Mouse (Mus musculus) thymus, postnatal 36 days (tissue): ENCODE data around the gene Gm11733.
"Not testable (repeated sequence)": the region's sequence is repeated elsewhere in the genome, so short reads cannot be mapped to it uniquely, and the experiment has no call there.

Source experiments
- DNase-seq, 2 experiments: peaks; one replicate each; pipeline ENCODE4 v3.0.0; 2022; ENCODE audit warnings: mixed read lengths in 2 of 2

Gm11733 gene

DNA sequence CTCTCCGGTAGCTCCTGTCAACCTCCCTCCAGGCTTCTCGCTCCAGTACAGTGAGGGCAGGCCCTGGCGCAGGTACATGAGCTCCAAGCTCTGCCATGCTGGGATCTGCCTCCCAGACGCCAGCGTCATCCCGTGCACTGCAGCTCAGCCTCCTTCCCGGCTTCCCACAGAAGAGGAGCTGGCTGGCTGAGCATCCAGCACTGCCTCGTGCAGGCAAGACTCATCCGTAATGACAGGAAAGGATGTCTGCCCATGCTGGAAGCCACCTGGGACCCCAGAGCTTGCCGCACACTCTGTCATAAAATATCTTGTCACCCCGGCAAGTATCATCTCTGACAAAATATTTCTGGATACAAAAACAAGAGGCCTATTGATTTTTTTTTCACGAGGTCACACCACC, at the start of gene Gm11733:
Gm11733 (plus strand) TSS at position 171 of the 400 bp plus-strand sequence.
- DNase-seq = no peak

DNA sequence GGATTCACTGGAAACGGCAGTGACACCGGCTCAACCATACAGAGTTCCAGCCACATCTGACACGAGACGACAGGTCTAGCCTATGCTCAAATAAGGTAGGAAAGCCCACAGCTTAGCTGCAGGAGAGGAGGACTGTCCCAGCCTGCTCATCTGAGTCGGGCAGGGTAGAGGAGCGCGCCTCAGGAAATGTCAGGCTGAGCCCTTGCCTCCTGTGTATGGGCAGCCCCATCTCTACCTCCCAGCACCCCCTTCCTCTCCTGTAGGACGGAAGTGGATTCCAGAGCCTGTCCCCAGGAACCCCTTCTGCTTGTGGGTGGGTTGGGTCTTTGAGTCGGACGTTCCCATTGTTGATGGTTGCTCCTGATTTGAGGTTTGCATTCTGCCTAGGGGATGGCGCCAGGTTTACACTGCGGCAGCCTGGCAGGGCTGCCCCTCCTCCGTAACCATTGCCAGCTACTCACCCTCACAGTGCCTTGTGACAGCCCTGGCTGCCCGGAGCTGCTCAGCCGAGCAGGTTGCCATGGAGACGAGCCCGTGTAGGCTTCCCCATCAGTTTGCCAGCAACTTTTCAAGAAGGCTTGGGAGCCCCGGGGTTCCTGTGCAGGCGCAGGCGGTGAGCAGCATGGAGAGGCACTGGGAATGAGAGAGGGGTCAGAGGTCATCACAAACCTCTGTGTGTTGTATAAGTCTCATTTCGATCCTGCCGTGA, 47.6 kb upstream of the Gm11733 start:
- no peak for DNase-seq

DNA sequence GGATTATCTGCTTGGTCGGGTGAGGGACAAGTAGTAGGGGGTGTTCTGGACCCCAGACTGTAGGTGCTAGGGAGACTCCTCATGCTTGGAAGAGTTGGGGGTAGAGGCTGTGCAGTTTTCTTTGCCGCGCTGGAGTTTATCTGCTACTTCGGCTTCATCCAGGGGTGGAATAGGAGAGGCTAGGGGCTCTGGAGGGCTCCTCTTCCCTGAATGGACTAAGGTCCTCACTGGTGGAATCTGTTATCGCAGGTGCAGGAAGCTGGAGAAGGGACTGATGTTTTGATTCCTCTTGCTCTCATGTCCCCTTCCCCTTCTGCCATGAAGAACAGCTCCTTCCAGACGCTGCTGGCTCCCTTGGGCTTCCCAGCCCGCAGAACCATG, 47.1 kb upstream of the Gm11733 start:
- no peak for DNase-seq

DNA sequence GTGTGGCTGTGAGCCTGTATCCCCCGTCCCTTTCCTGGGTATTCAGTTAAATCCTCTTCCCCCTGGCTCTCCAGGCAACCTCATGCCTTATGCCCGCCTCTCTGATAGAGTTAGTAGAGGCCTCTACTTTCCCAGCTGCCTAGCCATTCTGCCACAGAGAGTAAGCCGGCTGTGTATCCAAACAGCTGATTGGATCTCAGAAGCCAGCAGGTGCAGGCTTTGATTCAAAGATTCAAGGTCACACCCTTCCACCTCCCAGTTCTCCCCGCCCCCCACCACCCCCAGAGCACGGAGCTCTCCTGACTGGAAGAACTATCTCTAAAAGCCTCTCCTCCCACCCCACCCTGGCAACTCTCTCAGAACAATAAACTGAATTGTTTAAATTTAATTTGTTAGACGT, 45.8 kb upstream of the Gm11733 start:
- no peak for DNase-seq

DNA sequence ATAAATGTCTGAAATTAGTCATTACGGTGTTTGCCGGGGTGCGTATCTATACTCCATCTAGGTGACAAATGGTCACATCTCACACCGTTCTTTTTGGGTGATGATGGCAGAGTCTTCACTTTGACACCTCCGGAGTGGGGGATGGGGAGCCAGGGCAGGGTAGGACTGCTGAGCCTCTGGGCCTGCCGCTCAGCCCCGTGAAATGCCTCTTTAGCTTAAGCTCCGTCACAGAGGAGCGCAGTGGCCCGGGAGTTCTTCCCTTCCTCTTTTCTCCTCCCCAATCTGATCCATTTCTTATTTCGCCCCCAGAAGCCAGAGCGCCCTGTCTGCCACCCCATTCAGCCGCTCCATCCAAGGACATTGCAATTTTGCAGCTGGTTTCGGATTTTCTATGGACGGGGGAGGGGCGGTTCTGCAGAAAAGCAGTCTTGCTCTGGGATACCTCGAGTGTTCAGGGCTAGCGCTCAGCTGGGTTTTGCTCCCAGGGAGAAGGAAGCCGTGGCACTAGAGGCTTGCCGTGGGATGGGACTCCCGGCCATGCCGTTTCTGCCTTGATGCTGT, 43.2 kb upstream of the Gm11733 start:
- no peak for DNase-seq

DNA sequence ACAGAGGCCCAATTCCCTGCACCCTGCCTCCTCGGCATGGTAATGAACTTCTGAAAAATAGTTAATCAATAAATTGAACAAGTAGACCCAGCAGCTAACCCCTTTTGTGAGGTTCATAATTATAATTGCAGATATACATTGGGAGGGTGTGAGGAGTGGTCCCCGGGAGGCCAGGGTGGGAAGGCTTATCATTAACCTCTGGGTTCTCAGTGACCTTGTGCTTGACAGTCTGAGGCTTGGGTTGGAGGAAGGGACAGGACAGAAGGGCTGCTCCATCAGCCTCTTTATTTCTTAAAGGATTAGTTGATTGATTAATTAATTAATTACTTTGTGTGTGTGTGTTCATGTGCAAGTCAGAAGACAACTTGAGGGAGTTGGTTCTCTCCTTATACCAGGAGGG, 40.1 kb upstream of the Gm11733 start:
- DNase-seq = no peak

DNA sequence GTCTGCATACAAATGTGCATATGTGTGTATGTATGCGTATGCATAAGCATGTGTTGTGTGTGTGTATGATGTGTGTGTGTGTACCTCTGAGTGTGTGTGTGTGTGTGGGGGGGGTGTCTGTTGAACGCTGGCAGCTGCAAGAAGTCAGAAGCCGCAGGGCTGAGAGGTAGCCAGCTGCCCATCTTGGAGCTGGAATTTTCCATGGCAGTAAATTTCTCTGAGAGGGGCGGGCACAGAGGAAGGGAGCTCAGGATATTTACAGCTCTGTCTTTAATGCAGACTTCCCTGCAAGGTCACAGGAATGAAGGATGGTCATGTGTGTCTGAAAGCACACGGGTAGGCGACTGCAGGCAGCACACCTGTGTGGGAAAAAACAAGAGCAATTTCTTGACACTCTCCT, 38.5 kb upstream of the Gm11733 start:
- DNase-seq = no peak

DNA sequence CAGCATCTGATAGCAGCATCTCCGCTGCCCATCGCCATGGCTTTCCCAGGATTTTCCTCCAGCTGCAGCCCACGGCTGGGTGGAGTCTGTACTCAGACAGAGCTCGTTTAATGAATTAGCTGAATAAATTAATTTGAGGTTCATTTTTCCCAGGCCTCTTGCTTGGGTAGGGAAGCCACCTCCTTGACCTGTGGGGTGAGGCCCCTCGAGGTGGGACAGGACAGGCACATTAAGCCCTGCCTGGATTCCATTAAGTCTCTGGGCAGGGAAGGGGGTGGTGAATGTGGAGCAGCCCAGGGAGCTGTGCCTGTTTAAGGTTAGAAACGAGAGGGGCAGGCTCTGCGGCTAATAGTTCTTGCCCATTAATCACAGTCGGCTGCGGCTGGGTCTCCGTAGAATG, 30.1 kb upstream of the Gm11733 start:
- DNase-seq = no peak

DNA sequence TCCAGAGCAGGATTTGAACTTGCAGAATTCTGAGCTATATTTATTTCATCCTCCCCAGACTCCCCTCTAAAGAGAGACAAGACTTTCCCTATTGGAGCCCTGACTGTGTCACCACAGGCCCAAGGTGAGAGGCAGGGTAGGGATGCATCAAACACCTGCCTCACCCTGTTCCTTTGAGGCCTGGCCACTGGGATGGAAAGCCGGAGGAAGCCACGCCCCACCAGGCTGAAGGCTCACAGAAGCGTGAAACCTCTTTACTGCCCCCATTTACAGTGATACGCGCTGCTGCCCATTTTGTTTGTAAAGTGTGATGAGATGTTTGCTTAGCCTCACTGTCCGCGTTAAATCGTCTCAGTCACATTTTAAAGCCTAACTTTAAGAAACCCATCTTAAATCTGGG, 25.0 kb upstream of the Gm11733 start:
- DNase-seq = no peak

DNA sequence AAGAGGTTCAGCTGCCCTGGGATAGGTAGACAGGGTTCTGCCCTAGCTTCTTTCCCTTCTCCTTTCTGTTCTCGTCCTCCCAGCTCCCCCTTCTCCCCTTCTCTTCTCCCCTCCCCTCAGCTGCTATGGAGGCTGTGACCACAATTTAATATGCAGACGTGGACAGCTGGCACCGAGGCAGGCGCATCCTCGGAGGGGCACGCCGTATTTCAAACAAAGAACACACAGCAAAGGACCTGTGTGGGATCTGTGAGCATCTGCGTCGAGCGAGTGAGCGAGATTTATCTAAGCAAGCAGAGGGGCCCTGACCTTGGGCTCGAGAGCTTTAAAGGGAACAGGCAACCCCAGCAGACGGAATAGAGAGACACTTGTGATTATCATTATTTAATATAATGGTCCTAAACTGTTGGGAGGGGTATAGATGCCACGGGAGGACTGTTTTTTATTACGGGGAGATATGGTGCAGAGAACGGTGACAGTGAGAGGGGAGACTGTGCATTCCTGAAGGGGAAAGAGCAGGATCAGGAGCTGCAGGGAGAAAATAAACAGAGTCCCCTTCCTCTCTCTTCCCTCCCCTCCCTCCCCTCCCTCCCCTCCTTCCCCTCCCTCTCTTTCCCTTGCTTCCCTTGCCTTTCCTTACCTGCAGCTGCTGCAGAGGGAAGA, 21.8 kb upstream of the Gm11733 start:
- DNase-seq = no peak

DNA sequence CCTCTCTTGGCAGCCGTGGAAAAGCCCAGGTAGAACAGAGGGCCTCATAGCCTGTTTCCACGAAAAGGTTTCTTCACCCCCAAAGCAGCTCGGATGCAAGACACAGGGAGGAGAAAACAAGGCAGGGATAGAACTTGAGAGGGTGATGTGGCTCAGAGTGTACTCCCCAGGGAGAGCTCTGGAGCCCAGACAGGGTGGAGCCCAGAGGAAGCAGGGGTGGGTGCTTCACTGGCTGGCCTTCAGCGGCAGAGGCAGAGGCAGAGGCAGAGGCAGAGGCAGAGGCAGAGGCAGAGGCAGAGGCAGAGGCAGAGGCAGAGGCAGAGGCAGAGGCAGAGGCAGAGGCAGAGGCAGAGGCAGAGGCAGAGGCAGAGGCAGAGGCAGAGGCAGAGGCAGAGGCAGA, 20.8 kb upstream of the Gm11733 start:
- not testable (repeated sequence) for DNase-seq

DNA sequence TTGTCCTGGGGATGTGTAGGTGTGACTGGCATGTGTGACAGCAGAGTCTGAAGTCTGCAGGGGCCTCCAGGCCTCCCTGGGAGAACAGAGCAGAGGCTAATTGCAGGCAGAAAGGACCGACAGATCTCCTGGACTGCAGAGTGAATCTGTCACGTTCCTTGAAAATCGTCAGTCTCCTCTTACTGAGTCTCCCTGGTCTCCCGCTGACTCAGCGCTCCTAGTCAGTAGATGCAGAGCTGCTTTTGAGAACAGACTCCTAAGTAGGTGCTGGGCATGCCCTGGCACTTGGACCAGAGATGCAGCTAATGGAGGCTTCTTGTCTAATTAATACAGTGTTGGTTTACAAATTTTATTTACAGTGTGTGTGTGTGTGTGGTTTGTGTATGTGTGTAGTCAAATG, 17.9 kb upstream of the Gm11733 start:
- no peak for DNase-seq

DNA sequence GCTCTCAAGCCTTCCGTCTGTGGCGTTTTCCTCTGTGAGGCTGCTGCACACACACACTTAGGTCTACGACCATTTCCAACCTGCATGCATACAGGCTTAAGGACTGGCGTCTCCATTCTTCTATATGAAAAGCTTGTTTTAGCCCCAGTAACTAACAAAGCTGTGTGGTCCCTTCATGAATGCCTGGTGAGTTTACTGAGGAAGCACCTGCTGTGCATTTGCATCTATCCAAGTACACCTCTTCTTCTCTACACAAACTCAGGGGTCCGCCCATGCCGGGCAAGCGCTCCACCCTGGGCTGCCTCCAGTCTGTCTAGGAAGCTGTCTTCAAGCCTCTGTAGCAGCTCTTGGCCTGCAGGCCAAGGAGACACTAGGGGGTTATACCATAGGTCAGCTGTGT, 17.3 kb upstream of the Gm11733 start:
- no peak for DNase-seq

DNA sequence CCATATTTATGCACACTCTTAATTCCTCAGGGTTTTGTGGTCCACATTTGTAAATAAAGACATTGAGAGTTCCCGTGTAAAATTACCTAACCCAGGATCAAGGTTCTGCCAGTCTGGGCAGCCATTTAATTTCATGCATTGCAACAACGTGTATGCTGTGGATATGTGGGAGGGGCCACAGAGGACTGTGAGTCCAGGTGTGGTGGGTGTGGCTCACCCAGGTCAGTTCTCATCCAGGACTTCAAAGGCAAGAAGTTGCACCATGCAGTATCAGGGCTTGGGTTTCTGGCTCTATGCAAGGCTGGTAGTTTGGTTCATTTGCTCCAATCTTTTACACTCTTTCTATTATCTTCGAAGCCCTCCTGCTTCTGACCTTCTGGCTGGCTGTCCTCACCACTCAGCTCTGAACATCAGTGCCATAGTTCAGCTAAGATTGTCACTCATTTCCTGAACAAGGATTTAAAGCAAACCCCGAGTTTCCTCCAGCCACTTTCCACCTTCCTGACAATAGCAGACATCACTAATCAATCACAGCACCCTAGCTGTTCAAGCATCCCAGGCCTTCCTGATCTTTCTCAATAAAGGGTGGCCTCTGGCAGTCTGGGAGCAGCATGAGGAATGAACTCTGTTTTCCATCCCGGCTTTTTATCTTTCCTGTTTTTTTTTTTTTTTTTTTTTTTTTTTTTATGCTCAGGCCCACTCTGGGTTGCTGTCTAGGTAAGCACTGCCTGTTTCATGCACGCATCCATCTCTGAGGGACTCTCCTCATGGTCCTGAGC, 15.4 kb upstream of the Gm11733 start:
- DNase-seq = no peak

DNA sequence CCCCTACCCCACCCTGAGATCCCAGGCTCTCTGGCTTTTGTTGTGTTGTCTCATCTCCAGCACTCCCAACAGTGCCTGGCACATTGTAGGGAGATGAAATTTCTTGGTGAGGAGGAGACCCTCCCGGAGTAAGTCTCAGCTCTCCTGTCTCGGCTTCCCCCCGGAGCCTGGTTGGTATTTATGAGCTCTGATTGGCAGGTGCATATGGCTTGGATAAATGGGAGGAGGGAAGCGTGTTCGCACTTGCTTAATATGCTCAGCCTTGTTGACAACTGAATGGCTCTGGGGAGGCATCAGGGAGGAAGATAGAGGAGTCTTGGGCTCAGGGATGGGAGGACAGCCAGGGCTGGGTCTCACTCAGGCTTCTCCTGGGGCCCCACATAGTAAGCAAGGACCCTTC, 14.4 kb upstream of the Gm11733 start:
- no peak for DNase-seq

DNA sequence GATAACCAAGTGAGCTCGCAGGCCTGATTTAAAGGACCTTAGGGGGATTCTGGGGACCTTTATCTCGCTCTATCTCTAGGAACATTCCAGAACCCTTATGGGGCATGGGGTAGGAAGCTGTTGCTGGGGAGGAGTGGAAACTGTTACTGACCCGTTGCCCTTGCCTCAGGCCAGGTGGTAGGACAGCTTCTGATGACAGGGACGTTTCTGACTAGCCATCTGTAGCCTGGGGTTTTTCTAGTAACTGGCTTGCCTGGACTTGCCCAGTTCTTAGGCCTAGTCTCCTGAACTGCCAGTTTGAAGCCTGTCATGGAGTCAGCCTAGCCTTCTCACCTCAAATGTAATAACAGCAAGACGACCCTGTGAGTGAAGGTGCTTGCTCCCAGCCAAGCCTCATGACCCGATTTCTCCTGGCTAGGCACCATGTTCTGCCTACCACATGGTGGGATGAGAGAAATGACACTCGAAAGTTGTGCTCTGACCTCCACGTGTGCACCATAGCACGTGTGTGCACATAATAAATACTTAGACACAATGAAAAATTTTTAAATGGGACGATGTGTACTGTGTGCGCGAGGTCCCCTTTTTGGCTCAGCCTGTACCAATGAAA, 13.5 kb upstream of the Gm11733 start:
- DNase-seq = no peak

DNA sequence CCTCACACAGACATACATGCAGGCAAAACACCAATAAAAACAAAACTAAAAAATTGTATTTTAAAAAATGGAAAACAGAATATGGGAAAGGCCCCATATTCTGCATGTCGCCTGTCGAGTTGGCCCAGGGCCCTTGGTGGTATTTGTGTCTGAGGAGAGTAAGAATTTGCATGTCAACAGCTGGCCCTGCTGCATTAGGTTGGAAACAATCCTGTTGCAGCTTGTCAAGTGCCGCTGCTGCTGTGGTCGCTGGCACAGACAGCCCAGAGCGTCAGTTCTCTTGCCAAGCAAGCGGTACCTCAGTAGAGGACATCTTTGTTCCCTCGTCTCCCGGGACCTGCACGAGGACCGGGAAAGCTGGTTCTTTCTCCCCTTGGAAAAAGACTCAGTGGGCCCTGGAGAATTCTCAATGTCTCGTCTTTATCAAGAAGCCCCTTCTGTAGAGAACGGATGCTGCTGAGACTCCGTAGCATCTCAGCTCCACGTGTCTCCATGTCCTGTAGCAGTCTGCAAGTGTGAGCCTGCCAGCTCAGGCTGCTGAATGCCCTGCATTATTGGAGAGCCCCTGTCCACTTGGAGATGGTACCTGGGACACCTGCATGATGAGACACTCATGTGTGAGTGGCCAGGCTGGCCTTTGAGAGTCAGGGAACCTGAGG, 12.4 kb upstream of the Gm11733 start:
- no peak for DNase-seq

DNA sequence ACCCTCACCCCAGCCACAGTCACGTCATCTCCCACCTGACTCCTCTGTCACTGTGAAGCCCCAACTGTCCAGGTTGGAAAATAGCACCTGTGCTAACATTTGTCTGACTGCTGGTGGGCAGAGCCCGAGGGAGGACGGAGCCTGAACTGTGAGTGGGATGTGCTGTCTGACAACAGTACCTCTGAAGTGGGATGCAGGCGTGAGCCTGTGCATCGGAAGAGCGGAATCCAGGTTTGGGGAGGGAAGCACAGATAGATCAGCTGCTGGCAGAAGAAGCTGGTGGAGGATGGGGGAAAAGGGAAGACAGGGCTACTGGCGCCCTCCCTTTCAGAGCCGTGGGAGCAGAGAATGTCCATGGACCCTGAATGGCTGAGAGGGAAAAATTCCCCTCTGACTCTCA, 11.3 kb upstream of the Gm11733 start:
- DNase-seq = no peak

DNA sequence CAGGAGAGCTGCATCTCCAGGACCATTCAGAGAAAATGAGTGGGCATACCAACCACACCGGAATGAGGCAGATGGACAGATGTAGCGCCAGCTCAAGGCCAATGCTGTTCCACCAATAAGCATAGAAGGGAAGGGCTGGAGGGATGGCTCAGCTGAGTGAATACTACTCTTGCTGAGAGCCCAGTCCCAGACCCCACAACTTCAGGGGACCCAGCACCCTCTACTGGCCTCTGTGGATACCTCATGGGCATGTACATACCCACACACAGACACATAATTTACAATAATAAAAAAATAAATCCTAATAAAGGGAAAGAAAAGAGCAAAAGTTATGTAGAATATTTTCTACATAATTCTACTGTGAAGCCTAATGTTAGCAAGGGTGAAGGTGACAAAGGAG, 9.0 kb upstream of the Gm11733 start:
- no peak for DNase-seq

DNA sequence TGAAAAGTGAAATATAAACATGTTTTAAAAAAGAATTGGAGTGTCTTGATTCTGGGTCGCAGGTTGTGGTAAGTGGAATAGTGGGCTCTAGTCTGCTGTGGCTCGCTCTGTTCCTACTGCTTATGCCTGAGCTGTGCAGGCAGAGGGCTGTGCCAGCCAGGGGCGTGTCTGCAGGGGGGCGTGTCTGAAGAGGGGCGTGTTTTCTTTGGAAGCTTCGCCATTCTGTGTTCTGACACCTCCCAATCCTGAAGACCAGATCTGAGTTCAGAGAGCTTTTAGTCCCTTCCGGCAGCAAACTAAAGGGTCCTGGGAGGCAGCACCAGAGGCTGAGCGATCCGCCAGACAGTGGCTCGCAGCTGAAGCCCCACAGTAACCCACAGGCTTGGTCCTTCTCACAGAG, 8.5 kb upstream of the Gm11733 start:
- DNase-seq = peak; percentile 21 to 44

DNA sequence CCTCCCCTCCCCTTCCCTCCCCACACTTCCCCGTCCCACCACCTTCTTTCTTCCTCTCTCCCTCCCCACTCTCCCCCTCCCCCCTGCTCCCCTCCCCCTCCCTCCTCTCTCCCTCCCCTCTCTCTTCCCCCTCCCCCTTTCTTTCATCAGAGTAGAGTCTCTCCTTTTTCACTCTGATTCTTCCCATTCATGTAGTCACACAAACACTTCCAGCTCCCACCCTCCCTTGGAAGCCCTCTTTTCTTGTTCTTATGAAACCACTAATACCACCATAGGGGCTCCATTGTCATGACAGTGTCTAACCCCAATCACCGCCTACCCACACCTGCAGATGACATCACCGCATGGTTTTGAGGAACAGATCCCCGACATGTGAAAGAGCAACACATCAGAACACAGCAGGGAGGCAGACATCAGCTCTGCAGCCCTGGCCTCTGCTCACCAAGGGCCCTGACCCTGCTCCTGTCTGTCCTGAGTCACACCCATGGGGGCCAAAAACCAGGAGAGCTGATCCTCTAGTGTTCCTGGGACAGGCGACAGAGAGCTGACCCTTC, 7.5 kb upstream of the Gm11733 start:
- peak in 1 of 2 experiments; percentile 21 for DNase-seq

DNA sequence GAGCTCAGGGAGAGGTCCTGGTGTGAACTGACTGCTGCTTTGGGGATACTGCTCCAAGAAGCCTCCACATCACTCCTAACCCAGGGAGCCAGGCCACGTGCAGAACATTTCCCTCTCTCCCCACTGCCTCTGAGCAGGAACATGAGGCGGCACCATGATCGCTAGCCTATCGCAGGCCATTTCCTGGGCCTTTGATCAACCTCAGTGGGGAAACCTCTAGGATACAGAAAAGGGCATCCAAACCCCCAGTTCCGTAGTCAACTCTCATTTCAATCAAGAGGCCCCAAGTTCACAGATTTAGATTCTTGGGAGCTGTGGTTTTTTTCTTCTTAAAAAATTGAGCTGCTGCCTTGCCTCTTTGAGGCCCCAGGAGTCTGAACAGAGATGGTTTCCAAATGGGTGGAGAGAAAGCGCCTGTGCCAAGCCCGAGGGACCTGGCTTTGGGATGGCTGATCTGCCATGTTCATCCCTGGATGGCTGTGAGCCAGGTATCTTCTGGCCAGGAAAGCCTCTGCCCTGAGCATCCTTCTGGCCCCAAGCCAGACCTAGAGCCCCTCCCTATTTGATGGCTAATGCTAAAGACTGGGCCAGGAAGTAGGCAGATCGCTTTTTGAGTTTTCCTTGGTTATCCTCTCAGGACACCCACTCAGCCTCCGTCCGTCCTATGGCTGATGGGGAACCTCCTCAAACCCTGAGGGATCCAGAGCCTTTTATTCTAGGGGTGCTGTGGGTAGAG, 5.7 kb upstream of the Gm11733 start:
- DNase-seq = peak; percentile 28 to 41
